Mouse (Mus musculus) CD4-positive naive resting alpha-beta T cell, adult 57 days (primary cell): ENCODE results near the gene Nup210l. TPM values are rescaled to one million over a fixed set of nuclear protein-coding genes. Genes with fewer than 3 reads are reported as not detected.

ENCODE experiments used
- total RNA-seq: library from RNA; stranded (reverse); gene quantifications from one replicate; pipeline ENCODE4 v1.2.4, GENCODE M21; 2023

Nup210l gene
- 0.95 TPM for total RNA-seq

GRCm38 (mm10) chr3:90103938-90104337 is at the start of gene Nup210l:
TSS of gene Nup210l (plus strand) at chr3:90104132.

DNA sequence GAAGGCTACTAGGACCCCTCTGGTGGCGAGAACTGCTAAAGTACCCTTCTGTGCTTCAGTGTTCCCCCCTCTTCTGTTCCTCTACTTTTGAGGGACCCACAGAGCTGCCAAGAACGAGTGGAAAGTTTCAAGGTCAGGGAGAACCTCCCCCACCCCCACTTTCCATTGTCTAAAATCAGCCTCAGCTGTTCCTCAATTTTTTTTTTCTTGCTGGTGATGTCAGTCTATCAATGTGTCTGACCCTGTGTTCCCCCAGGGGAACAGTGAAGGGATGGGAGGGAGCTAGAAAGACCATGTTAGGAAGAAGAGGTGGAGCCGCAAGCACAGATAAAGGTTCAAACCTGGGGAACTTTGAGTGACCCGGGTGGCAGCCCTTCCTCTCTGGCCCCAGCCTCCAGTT is 31.6 kb upstream of the Nup210l start, which contains the start of gene Tpm3:
TSS of gene Tpm3 (plus strand) at position 356 of the 400 bp plus-strand sequence.

DNA sequence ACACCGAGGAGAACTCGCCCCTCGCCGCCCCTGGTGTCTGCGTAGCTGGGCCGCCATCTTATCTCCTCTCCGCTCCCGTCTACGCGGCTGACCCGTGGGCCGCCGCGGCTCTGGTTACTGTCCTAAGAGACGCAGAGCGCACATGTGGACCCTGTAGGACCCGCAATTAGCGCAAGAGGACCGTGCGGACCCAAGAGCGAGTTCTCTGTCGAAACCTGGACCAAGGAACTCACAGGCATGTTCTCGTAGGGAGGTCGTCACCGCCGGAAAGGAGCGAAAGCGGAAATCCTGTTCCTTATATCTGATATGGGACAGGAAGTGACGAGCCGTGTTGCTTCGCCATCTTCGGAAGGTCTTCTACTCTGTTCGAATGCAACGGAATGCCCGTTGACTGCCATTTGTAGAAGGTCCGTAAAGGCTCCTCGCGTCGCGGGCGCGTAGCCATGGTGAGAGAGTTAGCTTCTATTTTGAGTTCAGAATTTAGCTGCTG is 109.5 kb downstream of the Nup210l start, which contains the start of the genes Rps27 and Rab13:
TSS of gene Rps27 (minus strand) at position 275 of the 490 bp plus-strand sequence.
TSS of gene Rab13 (plus strand) at position 319 of the 490 bp plus-strand sequence.

DNA sequence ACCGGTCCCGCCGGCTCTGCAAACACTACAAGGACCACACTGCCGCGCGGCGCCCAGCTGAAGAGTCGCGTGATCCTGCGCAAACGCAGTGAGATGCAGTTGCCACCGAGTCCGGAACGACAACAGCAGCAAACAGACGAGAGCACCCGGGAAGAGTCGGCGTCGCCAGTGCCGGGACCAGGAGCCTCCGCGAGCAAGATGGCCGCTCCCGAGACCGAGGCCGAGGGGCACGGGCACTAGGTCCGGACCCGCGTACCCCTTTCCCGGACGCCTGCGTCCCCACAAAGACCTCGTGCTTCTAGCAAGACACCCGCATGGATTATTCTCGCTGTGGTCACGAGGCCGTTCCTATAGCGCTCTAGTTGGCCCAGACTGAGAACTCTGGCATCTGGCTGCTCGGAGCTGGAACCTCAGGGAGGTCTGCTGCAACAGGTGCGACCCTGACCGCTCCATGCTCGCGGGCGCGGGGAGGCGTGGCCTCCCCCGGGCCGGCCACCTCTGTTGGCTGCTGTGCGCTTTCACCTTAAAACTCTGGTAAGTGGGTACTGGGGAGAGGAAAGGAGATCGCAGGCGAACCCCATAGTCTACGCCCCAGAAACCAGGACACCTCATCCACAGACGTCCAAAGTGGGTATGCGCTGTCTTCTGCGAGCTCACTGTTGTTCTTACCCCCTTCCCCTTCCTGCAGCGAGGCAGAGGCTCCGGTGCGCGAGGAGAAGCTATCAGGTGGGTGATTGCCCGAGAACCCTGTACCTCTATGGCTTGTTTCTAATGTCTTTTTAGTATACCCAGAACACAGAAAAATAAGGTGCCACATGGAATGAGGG is 127.8 kb downstream of the Nup210l start, which contains the start of gene Jtb:
TSS of gene Jtb (plus strand) at position 91 of the 827 bp plus-strand sequence.

GRCm38 (mm10) chr3:90242984-90243775 is 139.2 kb downstream of the Nup210l start, which contains the start of gene Creb3l4:
TSS of gene Creb3l4 (minus strand) at chr3:90243512.

DNA sequence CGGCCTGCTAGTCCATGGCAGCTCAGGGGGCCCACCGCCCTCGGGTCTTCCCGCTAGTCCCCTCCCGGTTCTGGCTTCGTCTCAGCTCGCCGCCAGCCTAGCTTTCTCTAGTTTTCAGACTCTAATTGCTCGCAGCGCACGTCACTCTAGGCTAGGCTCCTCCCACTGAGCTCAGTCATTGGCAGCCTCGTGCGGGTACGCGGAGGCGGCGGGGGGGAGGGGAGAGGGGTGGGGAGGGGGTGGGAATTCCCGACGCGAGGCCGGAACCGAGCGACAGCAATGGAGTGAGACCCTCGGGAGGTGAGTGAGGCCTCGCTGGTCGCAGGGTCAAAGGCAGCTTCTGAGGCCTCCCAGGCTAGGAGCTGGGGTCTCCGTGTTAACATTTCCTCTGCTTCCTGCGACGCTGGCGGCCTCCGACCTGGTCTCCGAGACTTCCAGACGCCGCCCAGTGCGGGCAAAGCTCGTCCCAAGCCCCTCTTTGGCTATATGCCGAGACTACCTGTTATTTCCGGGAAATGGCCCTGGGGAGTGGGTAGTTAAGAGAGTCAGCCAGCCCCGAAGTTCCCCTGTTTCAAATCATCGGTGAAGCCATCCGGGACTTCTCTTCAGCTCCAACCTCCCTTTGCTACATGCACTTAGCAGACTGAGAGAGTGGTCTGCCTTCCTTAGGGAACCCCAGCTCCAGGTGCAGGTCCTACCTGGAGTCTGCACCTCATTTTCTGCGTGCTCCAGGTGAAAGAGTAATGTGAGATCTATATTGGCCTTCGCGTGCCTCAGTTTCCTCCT is 144.2 kb downstream of the Nup210l start, which contains the start of gene Slc39a1:
TSS of gene Slc39a1 (plus strand) at position 213 of the 786 bp plus-strand sequence.

DNA sequence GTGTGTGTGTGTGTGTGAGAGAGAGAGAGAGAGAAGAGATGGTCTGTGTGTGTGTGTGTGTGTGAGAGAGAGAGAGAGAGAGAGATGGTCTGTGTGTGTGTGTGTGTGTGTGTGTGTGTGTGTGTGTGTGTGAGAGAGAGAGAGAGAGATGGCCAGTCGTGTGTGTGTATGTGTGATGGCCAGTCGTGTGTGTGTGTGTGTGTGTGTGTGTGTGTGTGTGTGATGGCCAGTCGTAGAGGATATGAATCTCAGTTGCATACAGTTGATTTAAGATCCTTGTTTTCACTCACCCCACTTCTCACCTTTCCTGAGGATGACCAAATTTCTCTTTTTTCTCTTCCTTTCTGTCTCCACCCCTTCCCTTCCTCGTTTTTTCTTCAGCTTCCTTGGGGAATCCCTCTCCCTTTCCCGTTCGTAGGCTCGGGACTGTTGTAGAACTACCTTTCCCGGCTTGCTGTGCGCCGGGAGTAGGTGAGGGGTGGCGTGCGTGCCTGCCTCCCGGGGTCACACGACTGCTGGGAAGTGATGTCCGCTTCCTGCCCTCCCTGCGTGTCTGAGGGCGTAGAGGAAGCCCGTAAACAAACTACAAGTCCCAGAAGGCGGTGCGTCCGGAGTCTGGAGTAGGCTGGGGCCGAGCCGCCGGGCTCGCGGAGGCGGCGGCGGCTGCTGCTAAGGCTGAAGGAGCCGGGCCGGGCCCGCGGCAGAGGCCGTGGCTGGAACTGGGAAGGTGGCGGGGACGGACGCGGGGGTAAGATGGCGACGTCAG is 149.9 kb downstream of the Nup210l start, which contains the start of gene Crtc2:
TSS of gene Crtc2 (plus strand) at position 511 of the 766 bp plus-strand sequence.

Other genes with a start within 250 kb of the Nup210l start
- gene Il6ra, start 190.9 kb upstream of the Nup210l start, total RNA-seq: 186 TPM
- 140 TPM for gene Atp8b2, start 140.6 kb upstream of the Nup210l start, total RNA-seq
- gene Hax1, start 105.4 kb upstream of the Nup210l start, total RNA-seq: 58.9 TPM
- gene 4933434E20Rik, start 52.5 kb upstream of the Nup210l start, total RNA-seq: 96.2 TPM
- 246 TPM for gene Ubap2l, start 51.5 kb upstream of the Nup210l start, total RNA-seq
- gene Tpm3, start 31.5 kb upstream of the Nup210l start, total RNA-seq: 627 TPM
- gene Rps27, start 109.5 kb downstream of the Nup210l start, total RNA-seq: 11,754 TPM
- 1.2 TPM for gene Rab13, start 109.6 kb downstream of the Nup210l start, total RNA-seq
- 75.2 TPM for gene Jtb, start 127.5 kb downstream of the Nup210l start, total RNA-seq
- not detected for gene Creb3l4, start 139.4 kb downstream of the Nup210l start, total RNA-seq
- gene Slc39a1, start 144.0 kb downstream of the Nup210l start, total RNA-seq: 22.3 TPM
- gene Crtc2, start 150.0 kb downstream of the Nup210l start, total RNA-seq: 123 TPM
- gene Dennd4b, start 161.1 kb downstream of the Nup210l start, total RNA-seq: 67.2 TPM
- 122 TPM for gene Gatad2b, start 189.0 kb downstream of the Nup210l start, total RNA-seq